Mouse (Mus musculus) cerebellum, adult 2 months (tissue): ENCODE results near the gene Spin2-ps6.
"Not testable (repeated sequence)": the region's sequence is repeated elsewhere in the genome, so short reads cannot be mapped to it uniquely, and the experiment has no call there.

ENCODE experiments used
- CTCF ChIP-seq: fragments of 200-500 bp; IDR thresholded peaks from 2 replicates; pipeline ENCODE4 v1.5.1; 2011; ENCODE audit warnings: low read depth, mild to moderate bottlenecking, control low read depth, low read length, moderate library complexity, borderline replicate concordance; ENCODE audit not compliant: insufficient read depth
- POLR2A ChIP-seq: fragments of 200-500 bp; IDR thresholded peaks from 2 replicates; pipeline ENCODE4 v1.6.1; 2011; ENCODE audit warnings: low read length, control low read depth, borderline replicate concordance; ENCODE audit not compliant: insufficient read depth

GRCm38 (mm10) chrX:33234569-33234968 lies at the start of gene Spin2-ps6:
- not testable (repeated sequence) for TF ChIP-seq CTCF, POLR2A
